Mouse (Mus musculus) left cerebral cortex, postnatal 10 days (tissue): Measurements from ENCODE around the gene Ptpn12. TPM values are rescaled to one million over a fixed set of nuclear protein-coding genes. Genes with fewer than 3 reads are reported as not detected.
"Not testable (repeated sequence)": the region's sequence is repeated elsewhere in the genome, so short reads cannot be mapped to it uniquely, and the experiment has no call there.

ENCODE experiments used
- DNase-seq, 2 experiments: peaks; one replicate each; pipeline ENCODE4 v3.0.0; 2021 to 2022; ENCODE audit warnings: low spot score in 2 of 2, mixed read lengths in 1 of 2; ENCODE audit errors: extremely low spot score in 1 of 2
- intact Hi-C: fragments of 180-260 bp; cut with DNase I; formaldehyde crosslinking; loops from one replicate; pipeline ENCODE4 v1.15.1; 2025
- total RNA-seq, 2 experiments: library from RNA; stranded (reverse); gene quantifications; 2 replicates each; pipeline ENCODE4 v1.2.3; 2021

Gene Ptpn12
- total RNA-seq, 2 experiments from 2014 or later, result 38.3 to 41.1 TPM

DNA sequence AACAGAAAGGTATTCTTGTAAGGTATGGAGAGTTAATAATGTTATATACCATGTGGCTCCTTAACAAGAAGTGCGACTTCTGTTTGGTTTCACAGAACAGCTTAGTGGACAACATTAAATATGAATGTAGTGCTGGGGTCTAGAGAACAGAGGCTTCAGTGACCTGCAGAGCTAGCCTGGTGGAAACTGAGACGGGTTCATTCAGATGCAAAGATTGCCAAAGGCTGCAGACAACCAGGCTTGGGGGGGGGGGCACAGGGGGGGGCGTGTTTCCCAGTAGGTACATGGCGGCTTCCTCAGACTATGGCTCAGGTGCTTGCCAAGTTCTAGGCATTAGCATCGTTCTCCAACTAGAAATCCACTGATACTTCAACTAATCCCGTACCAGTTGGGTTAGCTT lies 91.3 kb downstream of the Ptpn12 start:
- DNase-seq, result no peak
- intact Hi-C loops, result no loop called here

DNA sequence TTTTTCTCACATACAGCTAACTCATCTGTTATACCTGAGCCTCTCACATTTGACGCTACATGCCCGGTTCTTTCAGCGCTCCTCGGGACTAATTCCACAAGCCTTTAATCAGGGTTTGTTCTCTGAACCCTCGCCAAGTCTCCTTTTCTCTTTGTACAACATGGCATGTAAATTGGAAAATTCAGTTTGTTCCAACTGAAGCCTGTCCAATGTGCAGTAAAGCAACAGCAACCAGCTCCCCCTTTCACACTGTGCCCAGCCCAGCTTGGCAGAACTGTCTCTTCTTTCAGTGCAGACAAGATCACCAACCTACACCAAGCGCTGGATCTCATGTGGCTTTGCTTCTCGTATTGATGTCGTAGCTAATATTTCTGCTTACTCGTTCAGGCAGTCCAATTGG lies 92.4 kb downstream of the Ptpn12 start:
- peak in 1 of 2 experiments; percentile 56 for DNase-seq
- intact Hi-C loops, result no loop called here

- intact Hi-C loops, result no loop called here
- no peak for DNase-seq
These were observed 94.8 kb downstream of the Ptpn12 start for GRCm38 (mm10) chr5:20960927-20961326.

DNA sequence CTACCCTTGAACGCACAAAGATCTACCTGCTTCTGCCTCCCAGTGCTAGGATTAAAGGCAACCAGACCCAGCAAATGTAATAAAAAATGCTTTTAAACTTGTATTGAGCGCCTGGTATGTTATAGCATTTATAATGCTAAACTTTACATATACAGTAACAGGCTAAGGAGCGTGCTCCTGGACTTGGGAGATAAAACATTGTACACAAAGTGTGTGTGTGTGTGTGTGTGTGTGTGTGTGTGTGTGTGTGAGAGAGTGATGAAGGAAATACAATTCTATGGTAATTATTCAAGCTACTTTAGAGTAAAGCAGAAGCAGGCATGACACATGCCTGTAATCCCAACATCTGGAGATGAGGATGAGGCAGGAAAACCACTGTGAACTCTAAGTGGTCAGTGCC lies 99.4 kb downstream of the Ptpn12 start, which contains the start of gene Rsbn1l:
TSS of gene Rsbn1l (minus strand) at position 101 of the 400 bp plus-strand sequence.
- intact Hi-C loops, result no loop called here
- DNase-seq, result no peak

GRCm38 (mm10) chr5:20955114-20955835 lies 100.4 kb downstream of the Ptpn12 start:
- DNase-seq, result no peak
- intact Hi-C loops, result no loop called here

DNA sequence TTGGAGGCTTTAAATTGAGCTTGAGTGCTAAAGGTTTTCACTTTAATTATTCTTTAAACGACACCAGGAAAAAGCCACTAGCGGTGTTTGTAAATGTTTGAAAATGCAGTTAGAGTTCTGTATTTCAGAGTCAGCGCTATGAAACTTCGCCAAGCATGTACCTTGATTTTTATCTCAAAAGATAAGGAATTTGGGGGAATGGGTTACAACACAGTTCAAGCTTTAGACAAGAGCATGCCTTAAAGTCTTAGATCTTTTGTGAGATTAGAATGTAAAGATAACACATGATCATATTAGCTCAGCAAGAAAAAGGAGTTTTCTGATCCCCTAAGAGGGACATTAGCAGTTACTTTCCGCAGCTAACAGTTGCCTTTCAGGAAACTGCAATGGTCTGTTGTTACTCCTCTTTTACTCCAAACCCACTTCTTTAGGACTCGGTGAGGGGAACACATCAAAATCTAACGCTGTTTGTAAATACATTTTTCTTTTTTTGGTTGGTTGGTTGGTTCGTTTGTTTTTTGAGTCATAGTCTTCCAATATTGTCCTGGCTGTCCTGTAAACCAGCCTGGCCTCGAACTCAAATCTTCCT lies 103.3 kb downstream of the Ptpn12 start:
- DNase-seq, result no peak
- intact Hi-C loops, result loop anchor here (5.0 kb wide), 1 partner anchor 40 kb away; no protein-coding TSS in a partner anchor

DNA sequence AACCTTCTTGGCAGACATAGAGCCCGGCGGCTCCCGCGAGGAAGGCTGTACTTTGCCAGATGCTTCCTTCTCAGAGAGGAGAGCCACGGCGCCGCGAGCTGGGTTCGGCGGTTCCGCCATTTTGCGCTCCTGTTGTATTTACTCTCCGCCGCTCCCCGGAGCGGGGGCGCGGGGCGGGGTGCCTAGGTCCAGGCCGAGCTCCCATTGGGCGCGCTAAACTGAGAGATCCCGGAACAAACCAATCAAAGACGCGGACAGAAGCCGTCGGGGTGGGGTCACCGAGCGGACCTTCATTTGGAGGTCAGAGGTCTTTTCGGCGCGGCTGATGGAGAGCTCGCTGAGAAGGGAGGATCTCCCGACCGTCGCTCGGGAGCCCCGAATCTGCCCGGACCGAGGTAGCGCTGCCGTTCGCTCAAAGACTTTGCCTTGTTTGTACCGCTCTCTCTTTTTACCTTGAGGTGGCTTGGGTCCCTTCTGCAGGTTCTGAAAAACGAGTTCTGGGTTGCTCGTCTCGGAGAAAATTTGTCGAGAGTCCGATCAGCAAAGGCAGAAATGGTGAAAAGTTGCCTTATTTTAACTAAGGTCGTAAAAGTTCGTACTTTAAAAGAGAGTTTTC lies 103.9 kb downstream of the Ptpn12 start:
- intact Hi-C loops, result loop anchor here (5.0 kb wide), 1 partner anchor 39 kb away; no protein-coding TSS in a partner anchor
- peak; percentile 95 to 97 for DNase-seq

GRCm38 (mm10) chr5:20950855-20951650 lies 104.7 kb downstream of the Ptpn12 start:
- DNase-seq, result peak in 1 of 2 experiments; percentile 77
- intact Hi-C loops, result loop anchor here (5.0 kb wide), 1 partner anchor 39 kb away; no protein-coding TSS in a partner anchor

DNA sequence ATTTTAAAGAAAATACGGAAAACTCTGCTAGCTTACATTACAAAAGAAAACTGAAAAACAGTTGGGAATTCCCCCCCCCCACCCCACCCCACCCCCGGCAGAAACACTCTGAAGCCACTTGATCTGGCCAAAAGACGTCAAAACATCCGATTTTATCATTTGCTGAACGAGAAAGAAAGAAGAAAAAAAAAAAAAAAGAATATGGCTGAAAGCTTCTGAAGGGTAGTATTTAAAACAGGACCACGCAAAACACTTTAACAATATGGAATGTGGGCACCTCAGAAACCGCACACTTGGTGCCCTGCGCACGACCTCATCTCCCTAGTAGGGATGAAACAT lies 105.2 kb downstream of the Ptpn12 start:
- no peak for DNase-seq
- intact Hi-C loops, result loop anchor here (5.0 kb wide), 1 partner anchor 38 kb away; no protein-coding TSS in a partner anchor

DNA sequence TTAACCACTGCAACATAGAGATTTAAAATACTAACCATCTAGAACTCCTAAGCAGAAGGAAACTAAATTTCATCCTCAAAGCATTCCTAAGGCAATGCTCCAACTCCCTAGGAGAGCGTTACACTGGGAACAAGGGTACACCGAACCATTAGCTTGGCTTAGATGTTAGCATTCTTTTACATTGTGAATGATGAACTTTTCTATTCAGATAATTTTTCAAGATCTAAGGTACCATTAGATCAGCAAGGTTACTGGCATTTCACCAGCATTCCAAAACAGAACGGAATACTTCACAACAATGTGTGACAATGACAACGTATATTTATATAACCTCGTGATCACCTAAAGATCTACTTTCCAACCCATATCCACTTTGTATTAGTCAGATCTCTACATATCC lies 105.6 kb downstream of the Ptpn12 start:
- intact Hi-C loops, result loop anchor here (5.0 kb wide), 1 partner anchor 38 kb away; no protein-coding TSS in a partner anchor

GRCm38 (mm10) chr5:20946906-20947305 lies 108.8 kb downstream of the Ptpn12 start:
- DNase-seq, result no peak
- intact Hi-C loops, result no loop called here

More for the DNA sequence above, 105.6 kb downstream of the Ptpn12 start:
- DNase-seq, result no peak

- intact Hi-C loops, result no loop called here
- DNase-seq, result peak in 1 of 2 experiments; percentile 32
These were observed 110.6 kb downstream of the Ptpn12 start for GRCm38 (mm10) chr5:20944961-20945748.

GRCm38 (mm10) chr5:20943791-20944190 lies 111.9 kb downstream of the Ptpn12 start:
- intact Hi-C loops, DNase-seq: not testable (repeated sequence)

- no peak for DNase-seq
- intact Hi-C loops, result no loop called here
These were observed 113.2 kb downstream of the Ptpn12 start for GRCm38 (mm10) chr5:20942523-20942922.

GRCm38 (mm10) chr5:20941205-20941604 lies 114.5 kb downstream of the Ptpn12 start:
- intact Hi-C loops, result no loop called here
- DNase-seq, result no peak

DNA sequence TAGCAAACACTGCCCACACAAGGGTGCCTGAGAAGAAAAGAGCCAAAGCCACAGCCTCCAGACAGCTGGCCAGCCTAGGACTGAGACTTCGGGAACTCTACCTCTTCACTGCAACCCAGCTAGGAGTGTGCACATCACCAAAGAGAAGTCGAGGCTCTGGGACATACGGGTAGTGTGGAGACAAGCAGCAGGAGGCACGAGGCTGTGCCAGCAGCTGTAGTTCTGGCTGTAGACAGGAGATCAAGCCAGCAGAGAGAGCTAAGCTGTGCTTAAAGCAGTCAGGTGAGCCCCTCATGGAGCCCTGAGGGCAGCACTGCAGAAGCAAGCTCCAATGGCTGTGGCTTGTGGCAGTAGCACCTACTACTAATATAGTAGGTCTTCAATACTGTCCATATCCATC lies 115.0 kb downstream of the Ptpn12 start:
- intact Hi-C loops, result no loop called here
- DNase-seq, result no peak

DNA sequence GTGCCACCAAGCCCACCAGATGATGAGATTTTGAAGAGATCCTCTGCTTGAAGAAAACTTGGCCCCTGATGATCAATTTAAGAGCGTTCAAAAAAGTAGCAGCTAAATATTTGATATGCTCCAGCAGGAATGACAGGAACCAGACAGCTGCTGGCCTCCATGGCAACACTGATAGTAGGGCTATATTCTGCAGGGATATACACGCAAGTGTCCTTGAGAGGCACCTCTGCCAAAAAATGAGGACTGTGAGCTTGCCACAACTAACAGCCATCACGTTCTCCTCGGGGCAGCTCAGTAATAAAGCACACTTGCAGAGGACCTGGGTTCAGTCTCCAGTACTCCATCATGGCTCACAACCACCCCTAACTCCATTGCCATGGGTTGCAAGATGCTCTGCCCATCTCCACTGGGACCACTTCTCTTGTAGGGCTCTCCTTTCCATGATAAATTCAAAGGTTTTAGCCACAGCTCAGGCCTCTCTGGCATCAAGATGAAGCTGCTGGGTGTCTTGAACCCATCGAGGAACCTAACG lies 115.6 kb downstream of the Ptpn12 start:
- intact Hi-C loops, result no loop called here
- no peak for DNase-seq

DNA sequence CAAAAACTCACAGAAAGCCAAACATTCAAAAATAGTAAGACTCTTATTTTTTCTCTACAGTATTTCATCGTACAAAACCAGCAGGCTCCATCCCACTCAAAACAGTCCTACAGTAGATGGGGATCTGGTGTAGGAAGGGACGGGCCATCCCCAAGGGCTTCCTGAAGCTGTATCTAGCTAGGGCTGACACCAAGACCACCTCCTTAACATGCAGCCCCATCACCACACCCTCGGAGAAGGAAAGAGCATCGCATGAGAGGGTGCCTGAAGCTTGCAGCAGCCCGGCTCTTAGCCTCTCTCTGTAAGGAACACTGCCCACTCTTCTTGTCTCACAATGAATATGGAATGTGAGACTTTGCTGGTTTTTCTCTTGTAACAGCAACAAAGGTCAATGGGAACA lies 117.2 kb downstream of the Ptpn12 start:
- no peak for DNase-seq
- intact Hi-C loops, result no loop called here
